Mouse (Mus musculus): ENCODE measurements at regions not wholly inside any gene's neighbourhood (a gene's known extent, or its start where the extent isn't known, plus 50 kb on each side); places are given as distances from the start of the nearest gene placed in this dataset.

GRCm38 (mm10) chr10:19078047-19078446 is 62.6 kb upstream of the Tnfaip3 start:
- no peak for DNase-seq (ENCODE audit: low spot score in 2 of 2)

GRCm38 (mm10) chr10:19068377-19068776 is 52.9 kb upstream of the Tnfaip3 start:
- DNase-seq (ENCODE audit: low spot score in 2 of 2) = no peak

- DNase-seq (ENCODE audit: low spot score in 2 of 2) = peak in 1 of 2 experiments; percentile 8
Observed at GRCm38 (mm10) chr10:19067623-19068022, 52.2 kb upstream of the Tnfaip3 start.

- no peak for DNase-seq (ENCODE audit: low spot score in 2 of 2)
Observed at GRCm38 (mm10) chr10:19066821-19067350, 51.4 kb upstream of the Tnfaip3 start.
